Mouse (Mus musculus) G1E (cell line): Measurements from ENCODE around the gene Sema7a. TPM values are rescaled to one million over a fixed set of nuclear protein-coding genes. Genes with fewer than 3 reads are reported as not detected.

Experiments
- ATAC-seq: 2 replicates; pipeline ENCODE4 v1.8.0; 2016; ENCODE audit warnings: mild to moderate bottlenecking; ENCODE audit not compliant: insufficient number of reproducible peaks, poor library complexity, low FRiP score, severe bottlenecking; ENCODE audit errors: extremely low read depth
- DNase-seq: peaks from one replicate; pipeline ENCODE4 v3.0.0; 2012; ENCODE audit warnings: low spot score
- H3K27me3 ChIP-seq: 2 replicates; pipeline ENCODE4 v1.6.1; 2012; ENCODE audit warnings: mild to moderate bottlenecking, low read length, inconsistent platforms; ENCODE audit not compliant: insufficient read depth
- H3K36me3 ChIP-seq: replicated peaks from 2 replicates; pipeline ENCODE3; 2012; ENCODE audit warnings: mild to moderate bottlenecking, inconsistent platforms
- H3K4me1 ChIP-seq: 2 replicates; pipeline ENCODE4 v1.6.1; 2012; ENCODE audit warnings: low read depth, low read length, inconsistent platforms, mixed read lengths; ENCODE audit not compliant: insufficient read depth
- H3K4me3 ChIP-seq: 2 replicates; pipeline ENCODE4 v1.5.1; 2012; ENCODE audit warnings: low read depth, mild to moderate bottlenecking, inconsistent platforms, low read length, moderate library complexity, mixed read lengths
- H3K9me3 ChIP-seq: replicated peaks from 2 replicates; pipeline ENCODE4 v1.6.1; 2012; ENCODE audit warnings: inconsistent platforms
- CTCF ChIP-seq: IDR thresholded peaks from 2 replicates; pipeline ENCODE4 v1.5.1; 2012; ENCODE audit warnings: low read depth, low read length, inconsistent platforms, mixed read lengths
- GATA1 ChIP-seq: IDR thresholded peaks from 2 replicates; pipeline ENCODE4 v1.6.1; 2012; ENCODE audit warnings: borderline replicate concordance, low read length, inconsistent platforms, mixed read lengths
- GATA2 ChIP-seq: IDR thresholded peaks from 2 replicates; pipeline ENCODE4 v1.6.1; 2012; ENCODE audit warnings: low read depth, low read length, inconsistent platforms, borderline replicate concordance
- POLR2AphosphoS5 ChIP-seq: IDR thresholded peaks from 2 replicates; pipeline ENCODE4 v1.6.1; 2012; ENCODE audit warnings: low read depth, low read length, inconsistent platforms; ENCODE audit not compliant: insufficient replicate concordance
- TAL1 ChIP-seq: conservative IDR thresholded peaks from 2 replicates; pipeline ENCODE4 v1.6.1; 2012; ENCODE audit warnings: low read depth, low read length, inconsistent platforms, mixed read lengths
- polyA plus RNA-seq: library from polyadenylated mRNA; stranded (reverse); fragments of >175 nt; gene quantifications from 2 replicates; pipeline ENCODE4 v1.2.3, GENCODE M21; 2012
- total RNA-seq, 2 experiments: library from RNA; stranded (forward) in 1 of 2; stranded (reverse) in 1 of 2; fragments of 200-1000 nt in 1 of 2; fragments of >200 nt in 1 of 2; fragmentation: Nextera tagmentation in 1 of 2; gene quantifications; 2 replicates each; pipeline ENCODE4 v1.2.3; 2014 to 2017

Gene Sema7a
- total and polyA plus RNA-seq, 3 experiments, result 0.01 TPM; not detected in 2

GRCm38 (mm10) chr9:57937651-57938050 is 2.3 kb upstream of the Sema7a start:
- peaks cover 6% of the 10 kb centered on the region for H3K9me3 ChIP-seq
- no peaks in the 10 kb centered on the region for H3K36me3 ChIP-seq
- peaks cover 57% of the 10 kb centered on the region for H3K27me3 ChIP-seq
- TF ChIP-seq GATA2, result no peak
- DNase-seq (no peak), ATAC-seq (no peak)
- no peak overlapping the region for H3K4me3 ChIP-seq
- H3K4me1 ChIP-seq, result no peaks in the 10 kb centered on the region

- Histone ChIP-seq H3K9me3 (peaks cover 6% of the 10 kb centered on the region), H3K27me3 (peaks cover 56% of the 10 kb centered on the region), H3K4me1 (no peaks in the 10 kb centered on the region), H3K36me3 (no peaks in the 10 kb centered on the region), H3K4me3 (no peak overlapping the region)
- DNase-seq, result no peak
- TF ChIP-seq POLR2AphosphoS5 (no peak), CTCF (no peak), GATA2 (no peak), GATA1 (no peak), TAL1 (no peak)
- no peak for ATAC-seq
Measured at GRCm38 (mm10) chr9:57938225-57939055, 1.5 kb upstream of the Sema7a start.

GRCm38 (mm10) chr9:57940349-57940794 is 460 bp downstream of the Sema7a start:
- Histone ChIP-seq H3K4me3 (no peak overlapping the region), H3K36me3 (no peaks in the 10 kb centered on the region), H3K27me3 (peaks cover 58% of the 10 kb centered on the region), H3K4me1 (no peaks in the 10 kb centered on the region), H3K9me3 (peaks cover 6% of the 10 kb centered on the region)
- no peak for TF ChIP-seq TAL1
- no peak for TF ChIP-seq POLR2AphosphoS5
- TF ChIP-seq CTCF, result no peak
- no peak for TF ChIP-seq GATA2
- TF ChIP-seq GATA1, result no peak
- no peak for DNase-seq
- ATAC-seq, result no peak

GRCm38 (mm10) chr9:57940861-57941638 is 1.1 kb downstream of the Sema7a start:
- Histone ChIP-seq H3K36me3 (no peaks in the 10 kb centered on the region), H3K9me3 (peaks cover 6% of the 10 kb centered on the region), H3K4me3 (no peak overlapping the region), H3K27me3 (peaks cover 58% of the 10 kb centered on the region), H3K4me1 (no peaks in the 10 kb centered on the region)
- TF ChIP-seq POLR2AphosphoS5, result no peak
- TF ChIP-seq GATA2, result no peak
- TF ChIP-seq CTCF, result no peak
- no peak for TF ChIP-seq GATA1
- TF ChIP-seq TAL1, result no peak
- no peak for DNase-seq
- ATAC-seq, result no peak

GRCm38 (mm10) chr9:57942039-57942438 is 2.1 kb downstream of the Sema7a start:
- Histone ChIP-seq H3K4me1 (no peaks in the 10 kb centered on the region), H3K4me3 (no peak overlapping the region), H3K36me3 (no peaks in the 10 kb centered on the region), H3K27me3 (peaks cover 58% of the 10 kb centered on the region), H3K9me3 (peaks cover 6% of the 10 kb centered on the region)
- ATAC-seq, result no peak
- TF ChIP-seq TAL1 (no peak), POLR2AphosphoS5 (no peak), CTCF (no peak), GATA2 (no peak), GATA1 (no peak)
- DNase-seq, result no peak

- TF ChIP-seq TAL1 (no peak), CTCF (no peak), GATA2 (no peak), GATA1 (no peak)
- H3K4me3 ChIP-seq, result no peak overlapping the region
Measured at GRCm38 (mm10) chr9:57943067-57943466, 3.2 kb downstream of the Sema7a start.

More at GRCm38 (mm10) chr9:57943067-57943466, 3.2 kb downstream of the Sema7a start:
- H3K36me3 ChIP-seq, result no peaks in the 10 kb centered on the region
- H3K4me1 ChIP-seq, result no peaks in the 10 kb centered on the region
- peaks cover 61% of the 10 kb centered on the region for H3K27me3 ChIP-seq
- no peak for DNase-seq
- ATAC-seq, result no peak
- H3K9me3 ChIP-seq, result peaks cover 6% of the 10 kb centered on the region
